Mouse (Mus musculus): ENCODE data around the gene Ppp1r13b.

GRCm38 (mm10) chr12:111816528-111816927, 91.4 kb downstream of the Ppp1r13b start:
- no peak for TF ChIP-seq POLR2A (IDR thresholded peaks at IDR 0.05; ENCODE audit: low read depth, low read length)
- TF ChIP-seq CTCF (IDR thresholded peaks at IDR 0.05; ENCODE audit: extremely low read depth, insufficient read depth, insufficient read length, insufficient replicate concordance): no peak
